Mouse (Mus musculus): ENCODE measurements around the gene Rbm25. TPM values are rescaled to one million over a fixed set of nuclear protein-coding genes. Genes with fewer than 3 reads are reported as not detected.

The Rbm25 gene
- polyA plus RNA-seq, 1 experiment from 2014 or later: 201 TPM

Other genes starting within 250 kb of the Rbm25 start
- 4.2 and 4.4 TPM in 2 replicates for gene Dpf3, start 143.5 kb upstream of the Rbm25 start, polyA plus RNA-seq (2015; fragmentation: Nextera tagmentation; extraction: Ambion mirVana)
- gene Dcaf4, start 110.8 kb upstream of the Rbm25 start, polyA plus RNA-seq (2015; fragmentation: Nextera tagmentation; extraction: Ambion mirVana): 37.1 and 42.0 TPM in 2 replicates
- gene Zfyve1, start 34.0 kb upstream of the Rbm25 start, polyA plus RNA-seq (2015; fragmentation: Nextera tagmentation; extraction: Ambion mirVana): 15.6 and 16.6 TPM in 2 replicates
- 76.9 and 86.4 TPM in 2 replicates for gene Psen1, start 56.9 kb downstream of the Rbm25 start, polyA plus RNA-seq (2015; fragmentation: Nextera tagmentation; extraction: Ambion mirVana)
- gene Papln, start 132.4 kb downstream of the Rbm25 start, polyA plus RNA-seq (2015; fragmentation: Nextera tagmentation; extraction: Ambion mirVana): 4.3 and 4.9 TPM in 2 replicates

Data from stomach, embryonic 16.5 days (tissue).